Mouse (Mus musculus) lung, embryonic 14.5 days (tissue): ENCODE data around the gene Erc1. TPM values are rescaled to one million over a fixed set of nuclear protein-coding genes. Genes with fewer than 3 reads are reported as not detected.
"Not testable (repeated sequence)": the region's sequence is repeated elsewhere in the genome, so short reads cannot be mapped to it uniquely, and the experiment has no call there.

ENCODE experiments used
- ATAC-seq: fragments of 200-750 bp; cut with Nextera tagmentation; 2 replicates; pipeline ENCODE4 v1.8.0; 2017; ENCODE audit warnings: mild to moderate bottlenecking, moderate TSS enrichment, moderate library complexity; ENCODE audit not compliant: insufficient read depth
- DNase-seq: peaks from one replicate; pipeline ENCODE4 v3.0.0-alpha.2; 2015
- H3K27ac ChIP-seq: fragments of 300-500 bp; sonication (generic); 2 replicates; pipeline ENCODE4 v1.5.1; 2014; ENCODE audit warnings: low read depth, mild to moderate bottlenecking, moderate library complexity
- H3K27me3 ChIP-seq: fragments of 300-500 bp; sonication (generic); 2 replicates; pipeline ENCODE4 v1.6.1; 2014; ENCODE audit warnings: low read length, control low read depth; ENCODE audit not compliant: insufficient read depth
- H3K36me3 ChIP-seq: fragments of 300-500 bp; sonication (generic); 2 replicates; pipeline ENCODE4 v1.6.1; 2014; ENCODE audit warnings: control low read depth; ENCODE audit not compliant: insufficient read depth
- H3K4me1 ChIP-seq: fragments of 300-500 bp; sonication (generic); 2 replicates; pipeline ENCODE4 v1.6.1; 2014; ENCODE audit warnings: antibody characterized with exemption, control low read depth; ENCODE audit not compliant: insufficient read depth
- H3K4me2 ChIP-seq: fragments of 300-500 bp; sonication (generic); 2 replicates; pipeline ENCODE4 v1.6.1; 2014; ENCODE audit warnings: mild to moderate bottlenecking
- H3K4me3 ChIP-seq: fragments of 300-500 bp; sonication (generic); 2 replicates; pipeline ENCODE4 v1.5.1; 2014; ENCODE audit warnings: low read depth, low read length
- H3K9ac ChIP-seq: fragments of 300-500 bp; sonication (generic); 2 replicates; pipeline ENCODE4 v1.6.1; 2014
- H3K9me3 ChIP-seq: fragments of 300-500 bp; sonication (generic); 2 replicates; pipeline ENCODE4 v1.6.1; 2016; ENCODE audit warnings: low read depth, low read length, control low read depth
- CTCF ChIP-seq: IDR thresholded peaks from 2 replicates; pipeline ENCODE4 v1.5.1; 2016; ENCODE audit warnings: antibody characterized with exemption, low read depth
- WGBS: fragments of 180-500 bp; shearing (Covaris S2); extraction: QIAGEN DNeasy Blood & Tissue Kit; methylation state at CpG from one replicate; pipeline ENCODE4 v1.1.7; 2014; 5-methylcytosine and 5-hydroxymethylcytosine counted together
- polyA plus RNA-seq: library from polyadenylated mRNA; unstranded; fragments of >200 nt; fragmentation: Nextera tagmentation; extraction: Ambion mirVana; gene quantifications from 2 replicates; pipeline ENCODE4 v1.2.1, GENCODE M21; 2014

Erc1 gene
- polyA plus RNA-seq, 1 experiment from 2014 or later = 27.1 TPM

GRCm38 (mm10) chr6:119657418-119658178 is 190.4 kb downstream of the Erc1 start:
- Histone ChIP-seq H3K36me3 (no peaks in the 10 kb centered on the region), H3K27ac (no peak overlapping the region), H3K9ac (no peak overlapping the region), H3K9me3 (no peaks in the 10 kb centered on the region), H3K4me3 (no peak overlapping the region), H3K4me1 (0 out of 2 replicates have a peak, but pooled peaks cover 3% of the 10 kb centered on the region), H3K27me3 (no peaks in the 10 kb centered on the region), H3K4me2 (no peak overlapping the region)
- ATAC-seq (no peak), DNase-seq (no peak)
- WGBS = 87% methylated on average over 7 of the region's 7 CpGs
- TF ChIP-seq CTCF = no peak

- not testable (repeated sequence) for H3K9me3 ChIP-seq, DNase-seq, H3K36me3 ChIP-seq, H3K27me3 ChIP-seq, H3K4me2 ChIP-seq, H3K4me1 ChIP-seq, H3K27ac ChIP-seq, H3K4me3 ChIP-seq, ATAC-seq, H3K9ac ChIP-seq
- WGBS = 88% methylated on average over 2 of the region's 2 CpGs
Measured at GRCm38 (mm10) chr6:119654777-119655176, 193.2 kb downstream of the Erc1 start.

GRCm38 (mm10) chr6:119643880-119644460 is 204.0 kb downstream of the Erc1 start:
- DNase-seq = no peak
- no peak overlapping the region for H3K27ac ChIP-seq
- no peak for TF ChIP-seq CTCF
- H3K27me3 ChIP-seq = no peaks in the 10 kb centered on the region
- no peak for ATAC-seq
- no peaks in the 10 kb centered on the region for H3K36me3 ChIP-seq
- H3K4me3 ChIP-seq = no peak overlapping the region
- H3K9me3 ChIP-seq = no peaks in the 10 kb centered on the region
- H3K4me1 ChIP-seq = no peaks in the 10 kb centered on the region
- no peak overlapping the region for H3K4me2 ChIP-seq
- 27% methylated on average over 14 of the region's 14 CpGs for WGBS
- H3K9ac ChIP-seq = no peak overlapping the region

GRCm38 (mm10) chr6:119643178-119643728 is 204.7 kb downstream of the Erc1 start:
- H3K36me3 ChIP-seq = no peaks in the 10 kb centered on the region
- 58% methylated on average over 7 of the region's 7 CpGs for WGBS
- no peak overlapping the region for H3K27ac ChIP-seq
- no peaks in the 10 kb centered on the region for H3K9me3 ChIP-seq
- H3K4me2 ChIP-seq = no peak overlapping the region
- no peak for TF ChIP-seq CTCF
- DNase-seq (no peak), ATAC-seq (no peak)
- no peaks in the 10 kb centered on the region for H3K4me1 ChIP-seq
- no peak overlapping the region for H3K9ac ChIP-seq
- H3K4me3 ChIP-seq = no peak overlapping the region
- H3K27me3 ChIP-seq = no peaks in the 10 kb centered on the region

DNA sequence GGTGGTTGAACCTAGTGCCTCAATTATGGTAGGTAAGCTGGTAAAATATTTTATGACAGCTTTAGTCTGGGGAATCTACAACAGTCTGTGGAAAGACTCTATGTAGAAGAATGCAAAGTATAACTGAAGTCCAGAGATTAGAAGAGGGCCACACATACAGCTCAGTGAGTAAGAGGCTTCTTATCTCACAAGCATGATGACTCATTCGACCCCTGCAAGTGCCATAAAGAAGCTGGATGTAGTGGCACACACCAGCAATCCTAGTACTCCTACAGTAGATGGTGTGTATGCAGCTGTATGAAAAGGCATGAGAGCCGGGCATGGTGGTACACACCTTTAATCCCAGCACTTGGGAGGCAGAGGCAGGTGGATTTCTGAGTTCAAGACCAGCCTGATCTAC is 205.2 kb downstream of the Erc1 start:
- Histone ChIP-seq H3K4me3 (no peak overlapping the region), H3K9ac (no peak overlapping the region), H3K4me1 (no peaks in the 10 kb centered on the region), H3K9me3 (no peaks in the 10 kb centered on the region), H3K27ac (no peak overlapping the region), H3K36me3 (no peaks in the 10 kb centered on the region), H3K4me2 (no peak overlapping the region), H3K27me3 (no peaks in the 10 kb centered on the region)
- 47% methylated on average over 2 of the region's 2 CpGs for WGBS
- no peak for TF ChIP-seq CTCF
- DNase-seq (peak; percentile 5), ATAC-seq (no peak)

GRCm38 (mm10) chr6:119635629-119636028 is 212.3 kb downstream of the Erc1 start:
- 19% methylated on average over 2 of the region's 2 CpGs for WGBS
- no peaks in the 10 kb centered on the region for H3K36me3 ChIP-seq

DNA sequence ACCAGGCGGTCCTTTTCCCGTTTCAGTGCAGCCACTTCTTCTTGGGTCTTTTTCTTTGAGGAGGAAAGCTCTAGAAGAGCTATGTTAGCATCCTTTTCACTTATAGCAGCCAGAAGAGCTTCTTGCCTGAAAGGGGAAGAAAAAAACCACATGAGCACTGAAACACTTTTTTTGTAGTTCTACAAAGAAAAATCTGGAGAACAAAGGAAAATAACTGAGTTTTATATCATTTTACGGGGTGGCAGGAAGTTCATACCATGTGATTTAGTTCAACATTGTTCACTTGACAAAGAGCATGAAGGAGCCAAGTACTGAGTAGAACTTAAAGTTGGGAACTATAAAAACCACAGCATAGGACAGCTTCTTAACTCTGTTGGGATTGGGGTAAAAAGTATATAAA is 217.3 kb downstream of the Erc1 start:
- H3K27ac ChIP-seq = no peak overlapping the region
- ATAC-seq (no peak), DNase-seq (no peak)
- no peaks in the 10 kb centered on the region for H3K9me3 ChIP-seq
- no peak overlapping the region for H3K4me3 ChIP-seq
- H3K9ac ChIP-seq = no peak overlapping the region
- no peaks in the 10 kb centered on the region for H3K27me3 ChIP-seq
- H3K4me2 ChIP-seq = no peak overlapping the region
- H3K36me3 ChIP-seq = peaks cover 4% of the 10 kb centered on the region; the same call in 1 of the 2 replicates
- no peaks in the 10 kb centered on the region for H3K4me1 ChIP-seq
- 78% methylated on average over 3 of the region's 3 CpGs for WGBS
- no peak for TF ChIP-seq CTCF

More at GRCm38 (mm10) chr6:119635629-119636028, 212.3 kb downstream of the Erc1 start:
- no peak overlapping the region for H3K4me3 ChIP-seq
- no peaks in the 10 kb centered on the region for H3K4me1 ChIP-seq
- DNase-seq (peak; percentile 31), ATAC-seq (no peak)
- H3K27me3 ChIP-seq = no peaks in the 10 kb centered on the region
- no peak overlapping the region for H3K27ac ChIP-seq
- H3K9ac ChIP-seq = no peak overlapping the region
- no peak overlapping the region for H3K4me2 ChIP-seq
- no peaks in the 10 kb centered on the region for H3K9me3 ChIP-seq
- TF ChIP-seq CTCF = no peak
